Comparison of ENCODE assay signal across 15 mouse cellular contexts in genomic region chr13:23949484-23950246, GRCm38 (mm10). TPM values are rescaled to one million over a fixed set of nuclear protein-coding genes. Genes with fewer than 3 reads are reported as not detected.
DNase-seq lines count a peak whose midpoint lies in the region; ATAC-seq lines count a peak whose summit lies in the region.
"Had no signal": no experiment of that assay in that cellular context is flagged by ENCODE, and none has a peak within 500 bp of the region (broad histone marks: within the 10 kb centered on the region; RNA-seq: fewer than 3 reads in every experiment).

No protein-coding gene starts in this region.

- no peak overlapping the region for H3K9ac ChIP-seq in heart, embryonic 11.5 days (ENCODE audit: low read depth, low read length)
- H3K9ac ChIP-seq in embryonic facial prominence, embryonic 14.5 days (ENCODE audit: low read depth, low read length): no peak overlapping the region
- no peak overlapping the region for H3K9ac ChIP-seq in hindbrain, embryonic 15.5 days
- no peak overlapping the region for H3K9ac ChIP-seq in neural tube, embryonic 13.5 days
- H3K9ac ChIP-seq: embryonic facial prominence, embryonic 13.5 days; stomach, embryonic 15.5 days had no signal

- WGBS in heart, embryonic 11.5 days (ENCODE audit: insufficient replicate concordance): 73% methylated on average over 14 of the region's 14 CpGs
- 36% methylated on average over 14 of the region's 14 CpGs for WGBS in embryonic facial prominence, embryonic 14.5 days
- 26% methylated on average over 14 of the region's 14 CpGs for WGBS in hindbrain, embryonic 15.5 days
- 35% methylated on average over 14 of the region's 14 CpGs for WGBS in neural tube, embryonic 13.5 days

- H3K27ac ChIP-seq in heart, embryonic 11.5 days (ENCODE audit: low read depth, low read length): no peak overlapping the region
- H3K27ac ChIP-seq in embryonic facial prominence, embryonic 14.5 days (replicated peaks; ENCODE audit: low read depth, low read length): no peak overlapping the region
- 0 out of 2 replicates have a peak overlapping the region, but pooled peaks have one; percentile 12 for H3K27ac ChIP-seq in hindbrain, embryonic 15.5 days (replicated peaks)
- peak overlapping the region; percentile 39 for H3K27ac ChIP-seq in neural tube, embryonic 13.5 days (replicated peaks)
- H3K27ac ChIP-seq: embryonic facial prominence, embryonic 13.5 days; macrophage; stomach, embryonic 15.5 days had no signal

- DNase-seq in heart, adult 18-20 months: peak; percentile 20 to 34
- DNase-seq in embryonic facial prominence, embryonic 14.5 days (ENCODE audit: low spot score): peak; percentile 65
- no peak for DNase-seq in urinary bladder, adult 18-20 months (ENCODE audit: low spot score in 2 of 2)
- no peak for DNase-seq in gastrocnemius, postnatal 14 days

- H3K4me3 ChIP-seq in heart, embryonic 11.5 days (ENCODE audit: low read depth, low read length): no peak overlapping the region
- no peak overlapping the region for H3K4me3 ChIP-seq in embryonic facial prominence, embryonic 14.5 days (ENCODE audit: low read depth, low read length)
- H3K4me3 ChIP-seq in hindbrain, embryonic 15.5 days: no peak overlapping the region
- no peak overlapping the region for H3K4me3 ChIP-seq in neural tube, embryonic 13.5 days
- H3K4me3 ChIP-seq: embryonic facial prominence, embryonic 13.5 days; stomach, embryonic 15.5 days had no signal

- ATAC-seq in heart, embryonic 11.5 days (replicated peaks; ENCODE audit: insufficient number of reproducible peaks, low FRiP score, low TSS enrichment): no peak
- ATAC-seq in embryonic facial prominence, embryonic 14.5 days (ENCODE audit: low read depth): 0 out of 2 replicates have a peak, but pooled peaks have one; percentile 33
- ATAC-seq in hindbrain, embryonic 15.5 days (ENCODE audit: low FRiP score, low read depth): peak; percentile 81; the same call in 1 of the 2 replicates
- peak; percentile 84 for ATAC-seq in neural tube, embryonic 13.5 days (ENCODE audit: low read depth)
- ATAC-seq in inflammation-experienced regulatory T-cells, adult 6 months: no peak

- no peaks in the 10 kb centered on the region for H3K4me1 ChIP-seq in heart, embryonic 11.5 days (ENCODE audit: control insufficient read depth, insufficient read depth, low read length)
- H3K4me1 ChIP-seq in embryonic facial prominence, embryonic 14.5 days (ENCODE audit: control insufficient read depth, insufficient read depth, low read length): no peaks in the 10 kb centered on the region
- peaks cover 5% of the 10 kb centered on the region; the same call in 1 of the 2 replicates for H3K4me1 ChIP-seq in hindbrain, embryonic 15.5 days (replicated peaks)
- peaks cover 10% of the 10 kb centered on the region for H3K4me1 ChIP-seq in neural tube, embryonic 13.5 days (replicated peaks)
- H3K4me1 ChIP-seq: stomach, embryonic 15.5 days had no signal

- H3K9me3 ChIP-seq in heart, embryonic 11.5 days (replicated peaks; ENCODE audit: control insufficient read depth, low read length): no peaks in the 10 kb centered on the region
- no peaks in the 10 kb centered on the region for H3K9me3 ChIP-seq in embryonic facial prominence, embryonic 14.5 days (ENCODE audit: control insufficient read depth, low read length)
- H3K9me3 ChIP-seq in hindbrain, embryonic 15.5 days: no peaks in the 10 kb centered on the region
- no peaks in the 10 kb centered on the region for H3K9me3 ChIP-seq in neural tube, embryonic 13.5 days
- H3K9me3 ChIP-seq: embryonic facial prominence, embryonic 13.5 days; stomach, embryonic 15.5 days had no signal

- H3K36me3 ChIP-seq in heart, embryonic 11.5 days (ENCODE audit: control insufficient read depth, insufficient read depth, low read length): no peaks in the 10 kb centered on the region
- H3K36me3 ChIP-seq in embryonic facial prominence, embryonic 14.5 days (ENCODE audit: control insufficient read depth, insufficient read depth, low read length): no peaks in the 10 kb centered on the region
- no peaks in the 10 kb centered on the region for H3K36me3 ChIP-seq in hindbrain, embryonic 15.5 days
- no peaks in the 10 kb centered on the region for H3K36me3 ChIP-seq in neural tube, embryonic 13.5 days
- H3K36me3 ChIP-seq: embryonic facial prominence, embryonic 13.5 days; stomach, embryonic 15.5 days had no signal

- peaks cover 2% of the 10 kb centered on the region for H3K27me3 ChIP-seq in heart, embryonic 11.5 days (ENCODE audit: control insufficient read depth, insufficient read depth, low read length)
- H3K27me3 ChIP-seq in embryonic facial prominence, embryonic 14.5 days (replicated peaks; ENCODE audit: control insufficient read depth, insufficient read depth, low read length): no peaks in the 10 kb centered on the region
- no peaks in the 10 kb centered on the region for H3K27me3 ChIP-seq in hindbrain, embryonic 15.5 days
- no peaks in the 10 kb centered on the region for H3K27me3 ChIP-seq in neural tube, embryonic 13.5 days
- H3K27me3 ChIP-seq: embryonic facial prominence, embryonic 13.5 days; stomach, embryonic 15.5 days had no signal

- no peak overlapping the region for H3K4me2 ChIP-seq in heart, embryonic 11.5 days
- H3K4me2 ChIP-seq in embryonic facial prominence, embryonic 14.5 days (ENCODE audit: low read depth, low read length): no peak overlapping the region
- no peak overlapping the region for H3K4me2 ChIP-seq in hindbrain, embryonic 15.5 days
- H3K4me2 ChIP-seq in neural tube, embryonic 13.5 days: no peak overlapping the region
- H3K4me2 ChIP-seq: embryonic facial prominence, embryonic 13.5 days; stomach, embryonic 15.5 days had no signal

- intact Hi-C loops in gastrocnemius, postnatal 14 days (cut with DNase I; ENCODE audit: low total_unique reads): loop anchor here (5.0 kb wide), 1 partner anchor 122 kb away; no protein-coding TSS in a partner anchor

RNA-seq across cellular contexts. Expression of gene Hist1h2aa, which starts 15.4 kb away (rescaled TPM):
- total RNA-seq in heart, adult 18-20 months (2021): not detected
- polyA plus RNA-seq in heart, embryonic 11.5 days (2014; fragmentation: Nextera tagmentation; extraction: Ambion mirVana): not detected in 2 replicates
- polyA plus RNA-seq in embryonic facial prominence, embryonic 14.5 days (2014; fragmentation: Nextera tagmentation; extraction: Ambion mirVana): not detected in 2 replicates
- polyA plus RNA-seq in hindbrain, embryonic 15.5 days (2015; fragmentation: Nextera tagmentation; extraction: Ambion mirVana): not detected in 2 replicates
- not detected in 2 replicates for polyA plus RNA-seq in neural tube, embryonic 13.5 days (2015; fragmentation: Nextera tagmentation; extraction: Ambion mirVana)
- polyA plus RNA-seq in inflammation-experienced regulatory T-cells, adult 6 months (2017; shearing (Covaris generic)): not detected
- not detected for total RNA-seq in gastrocnemius, postnatal 14 days (2021)
- total RNA-seq: hematopoietic stem cell, adult 5-6 weeks; liver, adult 2 months had no signal
- polyA plus RNA-seq: embryonic facial prominence, embryonic 13.5 days; gonadal fat pad, adult 2 months; large intestine, adult 2 months; liver, adult 2 months; macrophage; stomach, embryonic 15.5 days had no signal

RNA-seq across cellular contexts. Expression of gene Hist1h2ba, which starts 15.7 kb away (rescaled TPM):
- not detected for total RNA-seq in heart, adult 18-20 months (2021)
- not detected in 2 replicates for polyA plus RNA-seq in heart, embryonic 11.5 days (2014; fragmentation: Nextera tagmentation; extraction: Ambion mirVana)
- polyA plus RNA-seq in embryonic facial prominence, embryonic 14.5 days (2014; fragmentation: Nextera tagmentation; extraction: Ambion mirVana): not detected in 2 replicates
- polyA plus RNA-seq in hindbrain, embryonic 15.5 days (2015; fragmentation: Nextera tagmentation; extraction: Ambion mirVana): not detected in 2 replicates
- polyA plus RNA-seq in neural tube, embryonic 13.5 days (2015; fragmentation: Nextera tagmentation; extraction: Ambion mirVana): not detected in 2 replicates
- polyA plus RNA-seq in inflammation-experienced regulatory T-cells, adult 6 months (2017; shearing (Covaris generic)): not detected
- total RNA-seq in gastrocnemius, postnatal 14 days (2021): not detected
- total RNA-seq: hematopoietic stem cell, adult 5-6 weeks; liver, adult 2 months had no signal
- polyA plus RNA-seq: embryonic facial prominence, embryonic 13.5 days; gonadal fat pad, adult 2 months; large intestine, adult 2 months; liver, adult 2 months; macrophage; stomach, embryonic 15.5 days had no signal

RNA-seq across cellular contexts. Expression of gene Slc17a4, which starts 34.9 kb away (rescaled TPM):
- total RNA-seq in heart, adult 18-20 months (2021): not detected
- polyA plus RNA-seq in heart, embryonic 11.5 days (2014; fragmentation: Nextera tagmentation; extraction: Ambion mirVana): not detected in 2 replicates
- 0.10 TPM in 1 of 2 replicates, not detected in the other for polyA plus RNA-seq in embryonic facial prominence, embryonic 14.5 days (2014; fragmentation: Nextera tagmentation; extraction: Ambion mirVana)
- not detected in 2 replicates for polyA plus RNA-seq in hindbrain, embryonic 15.5 days (2015; fragmentation: Nextera tagmentation; extraction: Ambion mirVana)
- polyA plus RNA-seq in neural tube, embryonic 13.5 days (2015; fragmentation: Nextera tagmentation; extraction: Ambion mirVana): 0.08 and 0.13 TPM in 2 replicates
- under 1 TPM in 1 of 3 experiments, not detected in 2; 0.12 TPM for polyA plus RNA-seq in inflammation-experienced regulatory T-cells, adult 6 months (2017; shearing (Covaris generic))
- total RNA-seq in gastrocnemius, postnatal 14 days (2021): not detected
- total RNA-seq: hematopoietic stem cell, adult 5-6 weeks had no signal
- polyA plus RNA-seq: embryonic facial prominence, embryonic 13.5 days; macrophage had no signal

RNA-seq across cellular contexts. Expression of gene Scgn, which starts 41.3 kb away (rescaled TPM):
- not detected for total RNA-seq in heart, adult 18-20 months (2021)
- not detected in 2 replicates for polyA plus RNA-seq in heart, embryonic 11.5 days (2014; fragmentation: Nextera tagmentation; extraction: Ambion mirVana)
- 0.32 and 0.38 TPM in 2 replicates for polyA plus RNA-seq in embryonic facial prominence, embryonic 14.5 days (2014; fragmentation: Nextera tagmentation; extraction: Ambion mirVana)
- polyA plus RNA-seq in hindbrain, embryonic 15.5 days (2015; fragmentation: Nextera tagmentation; extraction: Ambion mirVana): 0.88 and 1.6 TPM in 2 replicates
- 0.34 and 0.59 TPM in 2 replicates for polyA plus RNA-seq in neural tube, embryonic 13.5 days (2015; fragmentation: Nextera tagmentation; extraction: Ambion mirVana)
- polyA plus RNA-seq in inflammation-experienced regulatory T-cells, adult 6 months (2017; shearing (Covaris generic)): not detected
- total RNA-seq in gastrocnemius, postnatal 14 days (2021): not detected
- total RNA-seq: hematopoietic stem cell, adult 5-6 weeks; liver, adult 2 months had no signal
- polyA plus RNA-seq: embryonic facial prominence, embryonic 13.5 days; gonadal fat pad, adult 2 months; liver, adult 2 months; macrophage had no signal

Comparison
In these comparisons a context has a peak if more than half of its experiments do, and no peak if none do; other contexts are left out.
1. DNase-seq: peak in heart, adult 18-20 months (2 of 2) and embryonic facial prominence, embryonic 14.5 days (single experiment); none in urinary bladder, adult 18-20 months (0 of 2) and gastrocnemius, postnatal 14 days (single experiment).
2. ATAC-seq: peak in embryonic facial prominence, embryonic 14.5 days (single experiment), hindbrain, embryonic 15.5 days (single experiment) and neural tube, embryonic 13.5 days (single experiment); none in heart, embryonic 11.5 days (single experiment) and inflammation-experienced regulatory T-cells, adult 6 months (single experiment).
3. H3K27ac ChIP-seq: peak in hindbrain, embryonic 15.5 days (single experiment) and neural tube, embryonic 13.5 days (single experiment); none in heart, embryonic 11.5 days (single experiment) and embryonic facial prominence, embryonic 14.5 days (single experiment).